Mouse (Mus musculus) midbrain, embryonic 11.5 days (tissue): ENCODE results near the gene Kdm6b. TPM values are rescaled to one million over a fixed set of nuclear protein-coding genes. Genes with fewer than 3 reads are reported as not detected.
"Not testable (repeated sequence)": the region's sequence is repeated elsewhere in the genome, so short reads cannot be mapped to it uniquely, and the experiment has no call there.

Source experiments
- ATAC-seq: fragments of 200-750 bp; cut with Nextera tagmentation; 2 replicates; pipeline ENCODE4 v1.8.0; 2017; ENCODE audit warnings: moderate TSS enrichment, moderate library complexity; ENCODE audit not compliant: low FRiP score
- DNase-seq: peaks from one replicate; pipeline ENCODE4 v3.0.0; 2015; ENCODE audit warnings: low spot score; ENCODE audit errors: missing footprints
- H3K27ac ChIP-seq: fragments of 300-500 bp; sonication (generic); 2 replicates; pipeline ENCODE4 v1.5.1; 2014; ENCODE audit warnings: low read depth, low read length
- H3K27me3 ChIP-seq: fragments of 300-500 bp; sonication (generic); 2 replicates; pipeline ENCODE4 v1.6.1; 2014; ENCODE audit warnings: mild to moderate bottlenecking, low read length, moderate library complexity, mixed read lengths; ENCODE audit not compliant: control insufficient read depth, insufficient read depth
- H3K36me3 ChIP-seq: fragments of 300-500 bp; sonication (generic); 2 replicates; pipeline ENCODE4 v1.6.1; 2014; ENCODE audit warnings: mild to moderate bottlenecking, low read length, moderate library complexity, mixed read lengths; ENCODE audit not compliant: control insufficient read depth, insufficient read depth
- H3K4me1 ChIP-seq: fragments of 300-500 bp; sonication (generic); 2 replicates; pipeline ENCODE4 v1.6.1; 2014; ENCODE audit warnings: low read length; ENCODE audit not compliant: control insufficient read depth, insufficient read depth
- H3K4me2 ChIP-seq: fragments of 300-500 bp; sonication (generic); 2 replicates; pipeline ENCODE4 v1.6.1; 2014; ENCODE audit warnings: mild to moderate bottlenecking, moderate library complexity
- H3K4me3 ChIP-seq: fragments of 300-500 bp; sonication (generic); 2 replicates; pipeline ENCODE4 v1.5.1; 2014; ENCODE audit warnings: low read depth, low read length
- H3K9ac ChIP-seq: fragments of 300-500 bp; sonication (generic); 2 replicates; pipeline ENCODE4 v1.6.1; 2014; ENCODE audit warnings: low read length
- H3K9me3 ChIP-seq: fragments of 300-500 bp; sonication (generic); 2 replicates; pipeline ENCODE4 v1.6.1; 2016; ENCODE audit warnings: low read length; ENCODE audit not compliant: control insufficient read depth
- WGBS: fragments of 180-500 bp; shearing (Covaris S2); extraction: QIAGEN DNeasy Blood & Tissue Kit; methylation state at CpG from one replicate; pipeline ENCODE4 v1.1.7; 2014; 5-methylcytosine and 5-hydroxymethylcytosine counted together
- polyA plus RNA-seq: library from polyadenylated mRNA; unstranded; fragments of >200 nt; fragmentation: Nextera tagmentation; extraction: Ambion mirVana; gene quantifications from 2 replicates; pipeline ENCODE4 v1.2.1, GENCODE M21; 2014

Kdm6b gene
- polyA plus RNA-seq, 1 experiment from 2014 or later = 31.7 TPM

DNA sequence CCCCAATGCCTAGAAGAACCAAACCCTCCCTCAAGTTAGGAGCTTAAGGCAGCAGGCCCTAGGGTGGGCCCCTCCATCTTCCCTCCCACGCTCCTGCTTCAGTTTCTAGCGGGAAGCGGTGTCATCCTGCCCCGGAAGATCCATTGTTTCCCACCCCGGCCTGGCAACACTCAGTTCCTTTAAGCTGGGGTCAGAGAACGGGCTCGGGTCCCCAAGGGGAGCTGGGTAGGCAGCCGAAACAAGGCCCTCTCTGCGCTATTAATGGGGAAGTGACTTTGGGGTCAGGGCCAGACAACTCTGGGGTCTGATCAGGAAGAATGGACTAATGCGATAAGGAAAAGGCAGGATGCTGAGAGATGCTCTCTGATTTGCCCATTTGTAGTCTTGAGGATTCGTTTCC, 16.7 kb downstream of the Kdm6b start:
- Histone ChIP-seq H3K9ac (peak overlapping the region; percentile 75), H3K4me1 (peaks cover 43% of the 10 kb centered on the region), H3K27ac (no peak overlapping the region), H3K9me3 (no peaks in the 10 kb centered on the region), H3K27me3 (peaks cover 13% of the 10 kb centered on the region), H3K4me2 (peak overlapping the region; percentile 82), H3K36me3 (peaks cover 21% of the 10 kb centered on the region), H3K4me3 (peak overlapping the region; percentile 51)
- no peak for ATAC-seq
- 23% methylated on average over 11 of the region's 11 CpGs for whole genome bisulfite sequencing
- DNase-seq = peak; percentile 92

GRCm38 (mm10) chr11:69395634-69396373, 17.7 kb downstream of the Kdm6b start:
- peak; percentile 100 for DNase-seq
- H3K27me3 ChIP-seq = peaks cover 12% of the 10 kb centered on the region
- peak overlapping the region; percentile 82 for H3K4me2 ChIP-seq
- peak overlapping the region; percentile 75 for H3K9ac ChIP-seq
- peak overlapping the region; percentile 51 for H3K4me3 ChIP-seq
- peaks cover 13% of the 10 kb centered on the region for H3K36me3 ChIP-seq
- peak overlapping the region; percentile 85 for H3K27ac ChIP-seq
- H3K9me3 ChIP-seq = no peaks in the 10 kb centered on the region
- peaks cover 43% of the 10 kb centered on the region for H3K4me1 ChIP-seq
- WGBS = 1% methylated on average over 42 of the region's 48 CpGs
- peak; percentile 87 for ATAC-seq

GRCm38 (mm10) chr11:69395235-69395633, 18.2 kb downstream of the Kdm6b start, which contains the start of the genes Naa38 and Cyb5d1:
TSS of gene Naa38 (plus strand) at chr11:69395487.
TSS of gene Cyb5d1 (minus strand) at chr11:69395631.
- Histone ChIP-seq H3K9ac (peak within 1 kb of the TSS; percentile 75), H3K4me1 (peaks cover 42% of the 10 kb centered on the region), H3K4me3 (peak within 1 kb of the TSS; percentile 51), H3K27ac (peak within 1 kb of the TSS; percentile 85), H3K4me2 (peak within 1 kb of the TSS; percentile 82)
- peak; percentile 72 for ATAC-seq
- not testable (repeated sequence) for H3K27me3 ChIP-seq, DNase-seq, H3K36me3 ChIP-seq, H3K9me3 ChIP-seq
- under 1% methylated on average over 21 of the region's 24 CpGs for WGBS

- not testable (repeated sequence) for ATAC-seq, H3K9me3 ChIP-seq, H3K27me3 ChIP-seq, H3K27ac ChIP-seq, H3K36me3 ChIP-seq
- peak overlapping the region; percentile 57 for H3K4me2 ChIP-seq
- H3K4me1 ChIP-seq = peaks cover 36% of the 10 kb centered on the region
- H3K4me3 ChIP-seq = peak overlapping the region; percentile 51
- WGBS = 2% methylated on average over 31 of the region's 31 CpGs
- H3K9ac ChIP-seq = peak overlapping the region; percentile 75
- peak; percentile 92 for DNase-seq
Measured at GRCm38 (mm10) chr11:69394591-69395167, 18.8 kb downstream of the Kdm6b start.

- ATAC-seq = peak; percentile 47; the same call in 1 of the 2 replicates
- Histone ChIP-seq H3K27ac (no peak overlapping the region), H3K9me3 (no peaks in the 10 kb centered on the region), H3K4me1 (peaks cover 4% of the 10 kb centered on the region), H3K27me3 (no peaks in the 10 kb centered on the region), H3K4me2 (no peak overlapping the region), H3K9ac (no peak overlapping the region), H3K36me3 (no peaks in the 10 kb centered on the region), H3K4me3 (no peak overlapping the region)
- DNase-seq = peak; percentile 93
- WGBS = 58% methylated on average over 10 of the region's 10 CpGs
Measured at GRCm38 (mm10) chr11:69390400-69391034, 23.0 kb downstream of the Kdm6b start.

DNA sequence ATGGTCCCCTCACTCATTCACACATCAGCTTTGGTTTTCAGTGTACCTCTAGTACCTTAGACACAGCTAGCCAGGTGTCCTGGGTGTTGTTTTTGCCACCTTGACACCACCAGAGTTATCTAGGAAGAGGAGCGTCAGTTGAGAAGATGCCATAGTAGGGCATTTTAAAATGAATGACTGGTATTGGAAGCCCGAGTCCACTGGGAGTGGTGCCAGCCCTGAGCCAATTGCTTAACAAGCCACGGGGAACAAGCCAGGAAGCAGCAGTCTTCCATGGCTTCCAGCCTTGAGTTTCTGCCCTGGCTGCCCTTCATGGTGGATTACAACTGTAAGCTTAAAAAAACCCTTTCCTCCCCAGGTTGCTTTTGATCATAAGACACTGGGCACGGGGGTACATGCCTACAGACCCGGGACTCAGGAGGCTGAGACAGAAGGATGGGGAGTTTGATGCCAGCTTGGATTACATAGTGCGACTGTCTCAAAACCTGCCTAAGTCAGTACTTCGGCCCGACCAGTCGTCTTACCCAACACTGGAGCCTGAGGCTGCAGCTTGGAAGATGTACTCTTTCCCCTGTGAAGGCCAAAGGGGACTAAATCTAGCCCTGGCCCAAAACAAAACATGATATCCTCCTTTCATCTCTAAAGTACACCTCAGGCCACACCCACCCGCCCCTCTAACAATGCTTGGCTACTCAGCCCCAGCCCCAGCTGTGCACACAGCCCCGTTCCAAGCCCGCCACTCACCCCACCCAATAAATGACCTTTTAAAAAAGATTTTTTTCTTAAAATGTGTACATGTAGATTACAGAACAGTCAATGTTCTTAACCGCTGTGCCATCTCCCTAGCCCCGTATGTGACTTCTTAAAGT, 23.7 kb downstream of the Kdm6b start:
- H3K4me1 ChIP-seq = peaks cover 4% of the 10 kb centered on the region

DNA sequence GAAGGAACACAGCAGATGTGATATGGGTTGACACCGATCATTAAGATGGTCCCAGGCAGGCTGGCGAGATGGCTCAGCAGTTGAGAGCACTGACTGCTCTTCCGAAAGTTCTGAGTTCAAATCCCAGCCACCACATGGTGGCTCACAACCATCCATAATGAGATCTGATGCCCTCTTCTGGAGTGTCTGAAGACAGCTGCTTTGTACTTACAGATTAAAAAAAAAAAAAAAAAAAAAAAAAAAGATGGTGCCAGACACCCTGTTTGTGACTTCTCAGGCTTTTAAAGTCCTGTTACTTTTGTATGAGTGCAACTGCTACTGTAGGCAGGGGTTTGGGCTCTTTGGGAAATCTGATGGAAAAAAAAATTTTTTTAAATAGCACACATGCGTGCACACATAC, 24.8 kb downstream of the Kdm6b start:
- 95% methylated on average over 4 of the region's 4 CpGs for WGBS
- no peak overlapping the region for H3K9ac ChIP-seq
- H3K27ac ChIP-seq = no peak overlapping the region
- H3K4me2 ChIP-seq = no peak overlapping the region
- H3K27me3 ChIP-seq = no peaks in the 10 kb centered on the region
- no peaks in the 10 kb centered on the region for H3K36me3 ChIP-seq
- DNase-seq = no peak
- H3K4me1 ChIP-seq = no peaks in the 10 kb centered on the region; the same call in 1 of the 2 replicates
- no peak for ATAC-seq
- H3K9me3 ChIP-seq = no peaks in the 10 kb centered on the region
- no peak overlapping the region for H3K4me3 ChIP-seq

More for the DNA sequence above, 23.7 kb downstream of the Kdm6b start:
- Histone ChIP-seq H3K9me3 (no peaks in the 10 kb centered on the region), H3K9ac (no peak overlapping the region), H3K4me3 (no peak overlapping the region), H3K36me3 (no peaks in the 10 kb centered on the region), H3K4me2 (no peak overlapping the region), H3K27me3 (no peaks in the 10 kb centered on the region), H3K27ac (no peak overlapping the region)
- DNase-seq (no peak), ATAC-seq (0 out of 2 replicates have a peak, but pooled peaks have one; percentile 33)
- WGBS = 66% methylated on average over 14 of the region's 14 CpGs

DNA sequence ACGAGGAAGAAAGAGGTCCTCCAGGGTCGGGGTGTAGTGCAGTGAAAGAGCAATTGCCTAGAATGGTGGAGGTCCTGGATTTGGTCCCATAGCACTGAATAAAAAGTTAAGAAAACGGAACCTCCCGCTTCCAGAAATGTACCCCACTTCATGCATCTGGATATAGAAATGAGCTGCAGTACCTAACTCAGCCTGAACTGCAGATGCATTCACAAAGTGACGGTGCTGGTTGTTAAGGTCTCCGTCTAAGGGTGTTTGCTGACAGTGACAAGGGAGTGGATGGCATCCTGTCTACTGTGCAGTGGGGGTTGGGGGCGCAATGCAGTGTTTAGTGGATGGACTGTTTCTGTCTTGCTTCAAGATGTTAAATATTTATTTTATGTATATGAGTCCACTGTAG, 26.7 kb downstream of the Kdm6b start:
- H3K27me3 ChIP-seq = no peaks in the 10 kb centered on the region
- H3K4me2 ChIP-seq = no peak overlapping the region
- no peaks in the 10 kb centered on the region for H3K36me3 ChIP-seq
- DNase-seq (no peak), ATAC-seq (no peak)
- H3K4me1 ChIP-seq = no peaks in the 10 kb centered on the region; the same call in 1 of the 2 replicates
- no peaks in the 10 kb centered on the region for H3K9me3 ChIP-seq
- no peak overlapping the region for H3K27ac ChIP-seq
- H3K4me3 ChIP-seq = no peak overlapping the region
- 84% methylated on average over 7 of the region's 7 CpGs for WGBS
- H3K9ac ChIP-seq = no peak overlapping the region
